Mouse (Mus musculus) kidney, embryonic 16.5 days (tissue): ENCODE measurements around the gene Zfp462. TPM values are rescaled to one million over a fixed set of nuclear protein-coding genes. Genes with fewer than 3 reads are reported as not detected.

ENCODE experiments used
- ATAC-seq: fragments of 200-750 bp; cut with Nextera tagmentation; 2 replicates; pipeline ENCODE4 v1.8.0; 2017; ENCODE audit warnings: moderate TSS enrichment; ENCODE audit not compliant: low FRiP score, low TSS enrichment
- H3K27ac ChIP-seq: fragments of 300-500 bp; sonication (generic); 2 replicates; pipeline ENCODE4 v1.5.1; 2014; ENCODE audit warnings: low read length
- H3K27me3 ChIP-seq: fragments of 300-500 bp; sonication (generic); 2 replicates; pipeline ENCODE4 v1.6.1; 2014; ENCODE audit warnings: low read length, control low read depth, mixed read lengths; ENCODE audit not compliant: insufficient read depth
- H3K36me3 ChIP-seq: fragments of 300-500 bp; sonication (generic); 2 replicates; pipeline ENCODE4 v1.6.1; 2014; ENCODE audit warnings: low read length, control low read depth, mixed read lengths; ENCODE audit not compliant: insufficient read depth
- H3K4me1 ChIP-seq: fragments of 300-500 bp; sonication (generic); 2 replicates; pipeline ENCODE4 v1.6.1; 2014; ENCODE audit warnings: low read length, control low read depth, mixed read lengths; ENCODE audit not compliant: insufficient read depth
- H3K4me2 ChIP-seq: fragments of 300-500 bp; sonication (generic); replicated peaks from 2 replicates; pipeline ENCODE4 v1.6.1; 2014; ENCODE audit warnings: low read depth, low read length
- H3K4me3 ChIP-seq: fragments of 300-500 bp; sonication (generic); 2 replicates; pipeline ENCODE4 v1.5.1; 2014; ENCODE audit warnings: mild to moderate bottlenecking, low read length
- H3K9ac ChIP-seq: fragments of 300-500 bp; sonication (generic); replicated peaks from 2 replicates; pipeline ENCODE4 v1.6.1; 2014; ENCODE audit warnings: low read length
- H3K9me3 ChIP-seq: fragments of 300-500 bp; sonication (generic); 2 replicates; pipeline ENCODE4 v1.6.1; 2016; ENCODE audit warnings: low read length, control low read depth
- WGBS: fragments of 180-500 bp; shearing (Covaris S2); extraction: QIAGEN DNeasy Blood & Tissue Kit; methylation state at CpG from one replicate; pipeline ENCODE4 v1.1.7; 2014; 5-methylcytosine and 5-hydroxymethylcytosine counted together
- polyA plus RNA-seq: library from polyadenylated mRNA; unstranded; fragments of >200 nt; fragmentation: Nextera tagmentation; extraction: Ambion mirVana; gene quantifications from 2 replicates; pipeline ENCODE4 v1.2.1, GENCODE M21; 2015

Zfp462 gene
- polyA plus RNA-seq, 1 experiment from 2014 or later = 3.4 TPM

- Histone ChIP-seq H3K27me3 (no peaks in the 10 kb centered on the region), H3K9me3 (no peaks in the 10 kb centered on the region), H3K4me3 (peak overlapping the region; percentile 19; the same call in 1 of the 2 replicates), H3K36me3 (no peaks in the 10 kb centered on the region), H3K4me2 (peak overlapping the region; percentile 35), H3K9ac (peak overlapping the region; percentile 22; the same call in 1 of the 2 replicates), H3K27ac (peak overlapping the region; percentile 70), H3K4me1 (peaks cover 48% of the 10 kb centered on the region)
- WGBS = 28% methylated on average over 17 of the region's 17 CpGs
- peak; percentile 82 for ATAC-seq
Observed at GRCm38 (mm10) chr4:54966161-54966806, 21.4 kb downstream of the Zfp462 start.

GRCm38 (mm10) chr4:54967166-54967565, 22.3 kb downstream of the Zfp462 start:
- Histone ChIP-seq H3K4me3 (no peak overlapping the region), H3K4me2 (no peak overlapping the region), H3K27ac (peak overlapping the region; percentile 70; the same call in 1 of the 2 replicates), H3K36me3 (no peaks in the 10 kb centered on the region), H3K9me3 (no peaks in the 10 kb centered on the region), H3K27me3 (no peaks in the 10 kb centered on the region), H3K9ac (no peak overlapping the region), H3K4me1 (peaks cover 48% of the 10 kb centered on the region)
- no peak for ATAC-seq
- 84% methylated on average over 4 of the region's 4 CpGs for WGBS

- no peaks in the 10 kb centered on the region for H3K36me3 ChIP-seq
- no peak overlapping the region for H3K9ac ChIP-seq
- ATAC-seq = no peak
- no peak overlapping the region for H3K4me2 ChIP-seq
- H3K27ac ChIP-seq = no peak overlapping the region
- H3K9me3 ChIP-seq = no peaks in the 10 kb centered on the region
- peaks cover 49% of the 10 kb centered on the region for H3K4me1 ChIP-seq
- WGBS = 64% methylated on average over 5 of the region's 5 CpGs
- H3K4me3 ChIP-seq = no peak overlapping the region
- H3K27me3 ChIP-seq = no peaks in the 10 kb centered on the region
Observed at GRCm38 (mm10) chr4:54967721-54968120, 22.9 kb downstream of the Zfp462 start.

- Histone ChIP-seq H3K9ac (no peak overlapping the region), H3K9me3 (no peaks in the 10 kb centered on the region), H3K36me3 (no peaks in the 10 kb centered on the region), H3K4me1 (peaks cover 53% of the 10 kb centered on the region), H3K4me3 (no peak overlapping the region), H3K4me2 (no peak overlapping the region), H3K27ac (no peak overlapping the region; the same call in 1 of the 2 replicates), H3K27me3 (no peaks in the 10 kb centered on the region)
- ATAC-seq = peak; percentile 52; the same call in 1 of the 2 replicates
- WGBS = 68% methylated on average over 12 of the region's 12 CpGs
Observed at GRCm38 (mm10) chr4:54969671-54970295, 24.9 kb downstream of the Zfp462 start.

DNA sequence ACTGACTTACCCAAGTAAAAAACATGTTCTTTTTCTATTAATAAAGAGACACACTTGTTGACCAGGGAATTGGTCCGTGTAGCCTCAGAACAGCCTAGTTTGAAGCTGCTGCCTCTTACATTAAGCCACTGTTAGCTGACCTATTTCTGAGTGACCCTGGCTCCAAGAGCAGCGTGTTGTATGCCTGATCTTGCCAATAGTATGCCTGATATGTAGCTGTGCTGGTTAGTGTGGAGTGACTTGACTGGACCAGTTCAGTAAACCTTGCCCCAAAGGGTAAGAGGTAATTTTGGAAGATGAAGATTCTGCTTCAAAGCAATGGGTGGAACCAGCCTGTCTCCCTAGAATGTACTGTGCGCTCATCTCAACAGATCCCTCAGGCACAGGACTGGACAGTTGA, 26.5 kb downstream of the Zfp462 start:
- Histone ChIP-seq H3K27me3 (no peaks in the 10 kb centered on the region), H3K9ac (no peak overlapping the region), H3K4me1 (peaks cover 38% of the 10 kb centered on the region), H3K27ac (no peak overlapping the region), H3K4me3 (no peak overlapping the region), H3K9me3 (no peaks in the 10 kb centered on the region), H3K4me2 (no peak overlapping the region), H3K36me3 (no peaks in the 10 kb centered on the region)
- WGBS = 87% methylated on average over 3 of the region's 3 CpGs
- no peak for ATAC-seq

- H3K9ac ChIP-seq = no peak overlapping the region
- WGBS = 85% methylated on average over 4 of the region's 4 CpGs
- no peaks in the 10 kb centered on the region for H3K27me3 ChIP-seq
- peaks cover 31% of the 10 kb centered on the region for H3K4me1 ChIP-seq
- H3K4me3 ChIP-seq = no peak overlapping the region
- H3K27ac ChIP-seq = no peak overlapping the region
- no peaks in the 10 kb centered on the region for H3K9me3 ChIP-seq
- ATAC-seq = no peak
- no peaks in the 10 kb centered on the region for H3K36me3 ChIP-seq
- H3K4me2 ChIP-seq = no peak overlapping the region
Observed at GRCm38 (mm10) chr4:54972096-54972495, 27.2 kb downstream of the Zfp462 start.

DNA sequence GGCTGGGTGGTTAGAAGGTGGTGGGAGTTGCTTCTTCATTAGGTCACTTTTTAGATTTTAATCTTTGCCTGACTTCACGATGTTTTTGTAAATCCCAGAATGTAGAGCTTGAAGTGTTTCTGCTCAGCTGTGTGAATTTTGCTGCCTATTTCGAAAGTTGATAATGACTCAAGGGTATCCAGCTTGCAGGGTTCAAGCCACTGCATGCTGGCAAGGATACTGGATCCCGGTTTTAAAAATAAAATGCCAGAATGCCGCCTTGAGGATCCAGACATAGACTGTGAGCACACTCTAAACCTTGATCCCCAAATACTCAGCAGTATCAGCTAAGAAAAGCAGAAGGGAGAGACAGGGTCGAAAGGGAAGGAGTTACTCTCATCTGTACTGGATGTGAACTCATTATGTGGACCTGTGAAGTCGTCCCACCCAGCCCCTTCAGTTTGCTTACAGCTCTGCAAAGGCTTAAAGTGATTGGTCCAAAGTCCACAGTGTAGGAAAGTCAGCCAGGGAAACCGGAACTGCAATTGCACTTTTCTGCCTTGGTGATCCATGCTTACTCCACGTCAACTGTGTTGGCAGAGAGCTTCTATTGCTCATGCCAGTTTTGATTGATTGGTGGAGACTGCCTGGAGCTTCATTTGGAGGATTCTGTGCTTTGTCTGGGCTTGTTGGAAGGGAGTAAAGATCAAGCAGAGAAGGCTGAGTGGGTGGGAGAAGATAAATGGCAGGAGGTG, 28.1 kb downstream of the Zfp462 start:
- H3K27ac ChIP-seq = no peak overlapping the region
- 61% methylated on average over 8 of the region's 8 CpGs for WGBS

GRCm38 (mm10) chr4:54979771-54980472, 35.1 kb downstream of the Zfp462 start:
- Histone ChIP-seq H3K36me3 (0 out of 2 replicates have a peak, but pooled peaks cover 4% of the 10 kb centered on the region), H3K4me3 (no peak overlapping the region), H3K27ac (no peak overlapping the region), H3K9ac (no peak overlapping the region), H3K9me3 (no peaks in the 10 kb centered on the region), H3K27me3 (no peaks in the 10 kb centered on the region), H3K4me1 (peaks cover 8% of the 10 kb centered on the region; the same call in 1 of the 2 replicates), H3K4me2 (no peak overlapping the region)
- 63% methylated on average over 13 of the region's 13 CpGs for WGBS
- ATAC-seq = no peak

More for the DNA sequence above, 28.1 kb downstream of the Zfp462 start:
- peaks cover 23% of the 10 kb centered on the region for H3K4me1 ChIP-seq
- ATAC-seq = peak; percentile 36; the same call in 1 of the 2 replicates
- H3K36me3 ChIP-seq = no peaks in the 10 kb centered on the region
- no peaks in the 10 kb centered on the region for H3K9me3 ChIP-seq
- H3K4me2 ChIP-seq = no peak overlapping the region
- no peak overlapping the region for H3K4me3 ChIP-seq
- no peaks in the 10 kb centered on the region for H3K27me3 ChIP-seq
- no peak overlapping the region for H3K9ac ChIP-seq

DNA sequence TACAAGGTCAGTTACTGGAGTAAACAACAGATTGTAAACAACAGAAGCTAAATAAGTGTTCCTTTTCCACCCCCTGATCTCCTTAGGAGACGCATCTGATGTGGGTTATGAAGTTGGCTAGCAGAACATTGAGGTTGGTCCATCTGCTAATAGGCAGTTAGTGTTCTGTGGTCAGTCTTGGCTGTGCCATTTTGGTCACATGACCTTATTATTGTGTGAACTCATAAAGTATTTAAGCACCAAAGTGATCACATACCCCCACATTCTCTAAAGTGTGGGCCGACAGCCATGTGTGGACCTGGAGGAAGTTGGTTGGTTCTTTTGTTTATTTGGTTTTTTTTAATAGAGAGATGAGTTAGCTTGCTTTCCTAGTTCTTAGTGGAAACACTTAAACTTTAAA, 39.7 kb downstream of the Zfp462 start:
- H3K4me3 ChIP-seq = no peak overlapping the region
- H3K4me2 ChIP-seq = no peak overlapping the region
- no peaks in the 10 kb centered on the region for H3K9me3 ChIP-seq
- WGBS = 89% methylated on average over 2 of the region's 2 CpGs
- no peak overlapping the region for H3K9ac ChIP-seq
- no peak overlapping the region for H3K27ac ChIP-seq
- no peak for ATAC-seq
- H3K4me1 ChIP-seq = peaks cover 17% of the 10 kb centered on the region
- H3K36me3 ChIP-seq = 0 out of 2 replicates have a peak, but pooled peaks cover 4% of the 10 kb centered on the region
- no peaks in the 10 kb centered on the region for H3K27me3 ChIP-seq
